Mouse (Mus musculus) cortical plate, adult 2 months (tissue): ENCODE data around the gene Col8a1.

ENCODE experiments used
- CTCF ChIP-seq: fragments of 200-500 bp; IDR thresholded peaks from 2 replicates; pipeline ENCODE4 v1.5.1; 2011; ENCODE audit warnings: mild to moderate bottlenecking, control low read depth, low read length; ENCODE audit not compliant: insufficient read depth; ENCODE audit errors: extremely low read depth
- POLR2A ChIP-seq: fragments of 200-500 bp; IDR thresholded peaks from 2 replicates; pipeline ENCODE4 v1.6.1; 2011; ENCODE audit warnings: mild to moderate bottlenecking, low read length, control low read depth; ENCODE audit not compliant: insufficient read depth; ENCODE audit errors: extremely low read depth

- TF ChIP-seq CTCF (no peak), POLR2A (no peak)
Observed at GRCm38 (mm10) chr16:57582008-57582407, 172.5 kb downstream of the Col8a1 start.
